Mouse (Mus musculus) midbrain, embryonic 13.5 days (tissue): Measurements from ENCODE around the gene Alkbh1. TPM values are rescaled to one million over a fixed set of nuclear protein-coding genes. Genes with fewer than 3 reads are reported as not detected.
"Not testable (repeated sequence)": the region's sequence is repeated elsewhere in the genome, so short reads cannot be mapped to it uniquely, and the experiment has no call there.

Experiments
- ATAC-seq: fragments of 200-750 bp; cut with Nextera tagmentation; 2 replicates; pipeline ENCODE4 v1.8.0; 2017; ENCODE audit warnings: mild to moderate bottlenecking, moderate TSS enrichment, moderate library complexity
- H3K27ac ChIP-seq: fragments of 300-500 bp; sonication (generic); 2 replicates; pipeline ENCODE4 v1.5.1; 2015; ENCODE audit warnings: inconsistent platforms, mild to moderate bottlenecking, moderate library complexity
- H3K27me3 ChIP-seq: fragments of 300-500 bp; sonication (generic); 2 replicates; pipeline ENCODE4 v1.6.1; 2015; ENCODE audit warnings: mild to moderate bottlenecking, inconsistent platforms
- H3K36me3 ChIP-seq: fragments of 300-500 bp; sonication (generic); 2 replicates; pipeline ENCODE4 v1.6.1; 2015; ENCODE audit warnings: mild to moderate bottlenecking, inconsistent platforms
- H3K4me1 ChIP-seq: fragments of 300-500 bp; sonication (generic); replicated peaks from 2 replicates; pipeline ENCODE4 v1.6.1; 2015; ENCODE audit warnings: inconsistent platforms
- H3K4me2 ChIP-seq: fragments of 300-500 bp; sonication (generic); replicated peaks from 2 replicates; pipeline ENCODE4 v1.6.1; 2015; ENCODE audit warnings: moderate library complexity, mild to moderate bottlenecking, inconsistent platforms
- H3K4me3 ChIP-seq: fragments of 300-500 bp; sonication (generic); replicated peaks from 2 replicates; pipeline ENCODE4 v1.5.1; 2015; ENCODE audit warnings: mild to moderate bottlenecking, inconsistent platforms
- H3K9ac ChIP-seq: fragments of 300-500 bp; sonication (generic); replicated peaks from 2 replicates; pipeline ENCODE4 v1.6.1; 2015; ENCODE audit warnings: mild to moderate bottlenecking, inconsistent platforms
- H3K9me3 ChIP-seq: fragments of 300-500 bp; sonication (generic); 2 replicates; pipeline ENCODE4 v1.6.1; 2016; ENCODE audit warnings: mild to moderate bottlenecking, inconsistent platforms
- WGBS: fragments of 180-500 bp; shearing (Covaris S2); methylation state at CpG from one replicate; pipeline ENCODE4 v1.1.7; 2015; 5-methylcytosine and 5-hydroxymethylcytosine counted together
- polyA plus RNA-seq: library from polyadenylated mRNA; unstranded; fragments of >200 nt; fragmentation: Nextera tagmentation; extraction: Ambion mirVana; gene quantifications from 2 replicates; pipeline ENCODE4 v1.2.1, GENCODE M21; 2015

Alkbh1 gene
- 45.3 and 50.1 TPM in 2 replicates for polyA plus RNA-seq

DNA sequence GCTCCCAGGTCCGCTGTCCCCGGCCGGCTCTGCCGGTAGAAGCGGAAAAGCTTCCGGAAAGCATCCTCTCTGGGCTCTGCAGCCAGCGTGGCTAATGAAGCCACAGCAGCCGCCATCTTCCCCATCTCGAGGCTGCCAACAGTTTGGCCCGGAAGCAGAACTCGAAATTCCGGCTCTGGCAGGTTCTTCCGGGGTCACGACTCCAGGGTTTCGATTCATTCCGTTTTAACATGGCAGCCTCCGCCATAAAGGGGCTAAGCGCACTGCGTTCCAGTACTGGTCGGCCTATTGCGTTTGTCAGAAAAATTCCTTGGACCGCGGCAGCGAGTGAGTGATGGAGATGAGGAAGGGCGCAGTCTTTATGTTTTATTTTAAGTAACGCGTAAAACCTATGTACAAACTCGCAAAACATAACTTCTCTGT, at the start of gene Alkbh1, which contains the start of gene Slirp:
TSS of gene Alkbh1 (minus strand) at position 318 of the 423 bp plus-strand sequence.
TSS of gene Slirp (plus strand) at position 197 of the 423 bp plus-strand sequence.
- H3K27me3 ChIP-seq, result no peaks in the 10 kb centered on the region
- peak; percentile 97 for ATAC-seq
- peaks cover 54% of the 10 kb centered on the region for H3K36me3 ChIP-seq
- peak within 1 kb of the TSS; percentile 94 for H3K9ac ChIP-seq
- WGBS, result under 1% methylated on average over 28 of the region's 28 CpGs
- peaks cover 27% of the 10 kb centered on the region for H3K4me1 ChIP-seq
- peak within 1 kb of the TSS; percentile 99 for H3K4me3 ChIP-seq
- peak within 1 kb of the TSS; percentile 87 for H3K27ac ChIP-seq
- H3K9me3 ChIP-seq, result no peaks in the 10 kb centered on the region
- peak within 1 kb of the TSS; percentile 95 for H3K4me2 ChIP-seq

DNA sequence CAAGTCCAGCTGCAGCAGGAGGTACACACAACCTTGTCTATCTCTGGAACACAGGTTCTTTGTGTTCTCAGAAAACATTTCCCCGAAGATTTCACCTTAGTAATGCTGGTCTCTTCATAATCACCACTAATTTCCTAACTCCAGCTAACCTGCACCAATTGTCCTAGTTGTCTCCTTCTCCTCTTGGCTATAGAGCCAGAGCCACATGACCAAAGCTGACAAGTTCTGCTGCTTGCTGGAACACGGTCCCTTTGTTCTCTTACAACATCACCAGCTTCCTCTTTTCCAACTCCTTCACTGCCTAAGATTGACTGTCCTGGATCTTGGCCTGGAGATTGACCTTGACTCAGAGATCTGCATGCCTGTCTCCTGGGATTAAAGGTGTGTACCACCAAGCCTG, 44.9 kb upstream of the Alkbh1 start:
- not testable (repeated sequence) for H3K4me2 ChIP-seq, H3K9ac ChIP-seq, H3K9me3 ChIP-seq, H3K4me1 ChIP-seq, H3K27ac ChIP-seq, H3K36me3 ChIP-seq, H3K27me3 ChIP-seq, ATAC-seq, H3K4me3 ChIP-seq
- WGBS, result 75% methylated on average over 2 of the region's 2 CpGs

DNA sequence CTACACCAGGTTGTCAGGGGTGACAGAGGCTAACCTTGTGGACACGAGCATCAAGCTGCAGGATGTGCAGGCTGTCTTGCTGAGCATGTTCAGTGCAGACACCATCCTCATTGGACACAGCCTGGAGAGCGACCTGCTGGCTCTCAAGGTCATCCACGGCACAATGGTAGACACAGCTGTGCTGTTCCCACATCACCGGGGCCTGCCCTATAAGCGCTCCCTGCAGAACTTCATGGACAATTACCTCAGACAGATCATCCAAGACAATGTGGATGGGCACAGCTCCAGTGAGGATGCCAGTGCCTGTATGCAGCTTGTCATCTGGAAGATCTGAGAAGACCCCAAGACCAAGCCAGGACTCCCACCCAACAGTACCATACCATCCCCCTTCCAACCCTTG, 38.7 kb upstream of the Alkbh1 start:
- ATAC-seq, H3K4me3 ChIP-seq, H3K27me3 ChIP-seq, H3K9me3 ChIP-seq, H3K27ac ChIP-seq, H3K4me2 ChIP-seq, H3K36me3 ChIP-seq, H3K4me1 ChIP-seq, H3K9ac ChIP-seq: not testable (repeated sequence)
- 90% methylated on average over 5 of the region's 5 CpGs for WGBS

DNA sequence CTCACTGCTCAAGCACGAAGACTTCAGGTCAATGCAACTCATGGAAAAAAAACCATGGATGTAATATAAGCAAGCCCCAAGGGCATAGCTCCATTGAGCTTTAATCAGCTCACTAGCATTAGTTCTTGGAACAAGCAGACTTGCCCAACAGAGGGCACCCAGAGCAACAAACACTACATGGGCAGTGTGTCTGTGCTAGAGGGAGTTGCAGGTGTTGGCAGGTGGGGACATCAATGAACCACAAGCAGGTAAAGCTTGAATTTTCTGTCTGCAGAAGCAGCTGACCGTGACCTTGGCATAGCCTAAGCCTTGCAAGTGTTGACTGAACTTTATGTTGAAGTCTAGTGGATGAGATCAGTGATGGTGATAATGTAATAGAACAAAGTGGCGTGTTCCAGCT, 30.9 kb upstream of the Alkbh1 start:
- Histone ChIP-seq H3K27ac (no peak overlapping the region), H3K36me3 (no peaks in the 10 kb centered on the region), H3K4me2 (no peak overlapping the region), H3K27me3 (no peaks in the 10 kb centered on the region), H3K9me3 (no peaks in the 10 kb centered on the region), H3K4me1 (peaks cover 17% of the 10 kb centered on the region), H3K9ac (no peak overlapping the region), H3K4me3 (no peak overlapping the region)
- ATAC-seq, result no peak
- WGBS, result 89% methylated on average over 3 of the region's 3 CpGs

DNA sequence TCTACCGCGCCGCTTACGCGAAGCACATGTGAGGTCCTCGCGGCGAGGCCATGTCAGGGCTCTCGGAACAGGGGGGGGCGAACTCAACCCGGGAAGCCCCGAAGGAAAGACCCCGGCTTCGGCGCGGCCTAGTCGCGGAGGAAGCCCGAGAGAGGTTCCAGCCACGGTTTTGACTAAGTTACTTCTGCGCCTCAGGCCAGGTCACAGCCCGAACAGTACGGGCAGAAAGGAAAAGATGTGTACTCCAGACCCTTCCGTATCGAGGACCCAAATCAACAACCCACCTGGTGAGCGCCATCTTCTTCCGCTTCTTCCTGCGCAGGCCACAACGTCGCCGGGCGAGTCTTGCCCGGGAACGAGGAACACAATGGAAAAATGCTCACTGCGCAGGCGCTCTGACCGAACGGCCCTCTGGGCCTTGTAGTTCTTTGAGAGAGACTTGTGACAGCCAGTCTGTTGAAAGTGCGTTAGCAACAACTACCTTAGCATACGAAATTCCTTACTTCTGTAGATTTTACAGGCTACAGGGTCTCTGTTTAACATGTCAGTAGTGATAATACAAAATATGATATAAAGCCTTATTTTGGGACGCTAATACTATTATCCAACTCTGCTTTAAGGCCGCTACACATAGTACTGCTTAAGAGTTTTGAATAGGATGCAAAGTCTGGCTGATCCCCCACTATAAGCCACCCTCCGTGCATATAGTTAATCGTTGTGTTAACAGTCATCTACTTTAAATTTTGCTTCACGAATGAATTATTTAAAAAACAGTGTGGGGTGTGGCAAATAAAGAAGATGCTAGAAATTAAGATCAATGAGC, 28.4 kb upstream of the Alkbh1 start, which contains the start of gene Snw1:
TSS of gene Snw1 (minus strand) at position 311 of the 823 bp plus-strand sequence.
- H3K9me3 ChIP-seq, result no peaks in the 10 kb centered on the region
- WGBS, result 3% methylated on average over 45 of the region's 45 CpGs
- peaks cover 13% of the 10 kb centered on the region for H3K36me3 ChIP-seq
- peak; percentile 97 for ATAC-seq
- peak within 1 kb of the TSS; percentile 72 for H3K4me2 ChIP-seq
- peak within 1 kb of the TSS; percentile 87 for H3K27ac ChIP-seq
- peaks cover 20% of the 10 kb centered on the region for H3K4me1 ChIP-seq
- H3K4me3 ChIP-seq, result peak within 1 kb of the TSS; percentile 85
- peak within 1 kb of the TSS; percentile 88 for H3K9ac ChIP-seq
- no peaks in the 10 kb centered on the region for H3K27me3 ChIP-seq

DNA sequence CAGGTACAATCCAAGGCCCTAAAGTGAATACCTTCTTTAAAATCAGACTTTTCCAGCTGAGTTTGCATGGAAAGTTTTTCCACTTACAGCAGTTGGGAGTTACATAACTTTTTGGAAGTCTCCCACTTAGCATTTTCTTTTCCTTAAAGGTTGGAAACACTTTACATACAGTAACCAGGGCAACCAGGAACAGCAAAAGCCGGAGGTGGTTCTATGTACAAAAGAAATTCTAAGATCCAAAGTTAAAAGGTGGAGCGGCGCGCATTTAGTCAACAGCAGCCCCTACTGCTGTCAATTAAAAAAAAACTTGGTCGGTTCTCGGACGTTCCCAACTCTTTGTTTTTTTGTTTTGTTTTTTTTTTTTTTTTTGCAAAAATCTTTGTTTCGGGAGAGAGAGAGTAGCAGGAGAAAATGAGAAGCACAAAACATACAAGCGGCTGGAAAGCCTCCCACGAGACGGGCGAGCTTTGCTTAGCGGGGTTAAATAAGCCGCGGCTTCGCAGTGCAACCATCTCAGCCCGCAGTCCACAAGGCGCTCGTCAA, 27.7 kb upstream of the Alkbh1 start:
- H3K9ac ChIP-seq, result peak overlapping the region; percentile 88
- no peaks in the 10 kb centered on the region for H3K9me3 ChIP-seq
- no peaks in the 10 kb centered on the region for H3K27me3 ChIP-seq
- no peak for ATAC-seq
- peak overlapping the region; percentile 85 for H3K4me3 ChIP-seq
- peak overlapping the region; percentile 72 for H3K4me2 ChIP-seq
- under 1% methylated on average over 19 of the region's 19 CpGs for WGBS
- H3K27ac ChIP-seq, result peak overlapping the region; percentile 87
- peaks cover 24% of the 10 kb centered on the region for H3K4me1 ChIP-seq
- H3K36me3 ChIP-seq, result peaks cover 20% of the 10 kb centered on the region

DNA sequence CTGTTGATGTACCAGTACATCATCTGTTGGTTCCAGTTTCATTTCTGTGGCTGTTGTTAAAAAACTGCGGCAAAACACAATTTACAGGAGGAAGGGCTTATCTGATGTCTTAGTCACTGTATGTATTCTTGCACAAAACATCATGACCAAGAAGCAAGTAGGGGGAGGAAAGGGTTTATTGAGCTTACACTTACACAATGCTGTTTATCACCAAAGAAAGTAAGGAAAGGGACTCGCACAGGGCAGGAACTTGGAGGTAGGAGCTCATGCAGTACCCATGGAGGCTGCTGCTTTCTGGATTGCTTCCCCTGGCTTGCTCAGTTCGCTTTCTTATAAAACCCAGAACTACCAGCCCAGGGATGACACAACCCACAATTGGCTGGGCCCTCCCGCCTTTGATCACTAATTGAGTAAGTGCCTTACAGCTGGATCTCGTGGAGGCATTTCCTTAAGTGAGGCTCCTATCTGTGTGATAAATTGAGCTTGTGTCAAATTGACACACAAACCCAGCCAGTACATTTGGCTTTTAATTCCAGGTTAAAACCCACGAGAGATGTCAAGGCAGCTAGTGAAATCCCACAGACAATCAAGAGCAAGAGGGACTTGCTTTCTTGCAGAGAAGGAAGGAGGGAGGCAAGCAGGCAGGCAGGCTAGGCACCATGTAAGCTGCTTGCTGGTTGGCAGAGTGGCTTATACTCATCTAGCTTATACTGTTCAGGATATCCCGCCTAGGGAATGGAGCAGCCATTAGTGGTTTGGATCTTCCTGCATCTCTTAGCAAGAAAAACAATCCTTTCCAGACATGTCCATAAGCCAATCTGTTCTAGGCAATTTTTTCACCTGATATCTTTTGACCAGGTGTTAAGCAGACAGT, 26.7 kb upstream of the Alkbh1 start:
- Histone ChIP-seq H3K4me3 (peak overlapping the region; percentile 85), H3K9me3 (no peaks in the 10 kb centered on the region), H3K4me1 (peaks cover 30% of the 10 kb centered on the region), H3K27me3 (no peaks in the 10 kb centered on the region), H3K4me2 (peak overlapping the region; percentile 72), H3K9ac (peak overlapping the region; percentile 88), H3K27ac (no peak overlapping the region), H3K36me3 (peaks cover 24% of the 10 kb centered on the region)
- 84% methylated on average over 7 of the region's 7 CpGs for WGBS
- no peak for ATAC-seq

DNA sequence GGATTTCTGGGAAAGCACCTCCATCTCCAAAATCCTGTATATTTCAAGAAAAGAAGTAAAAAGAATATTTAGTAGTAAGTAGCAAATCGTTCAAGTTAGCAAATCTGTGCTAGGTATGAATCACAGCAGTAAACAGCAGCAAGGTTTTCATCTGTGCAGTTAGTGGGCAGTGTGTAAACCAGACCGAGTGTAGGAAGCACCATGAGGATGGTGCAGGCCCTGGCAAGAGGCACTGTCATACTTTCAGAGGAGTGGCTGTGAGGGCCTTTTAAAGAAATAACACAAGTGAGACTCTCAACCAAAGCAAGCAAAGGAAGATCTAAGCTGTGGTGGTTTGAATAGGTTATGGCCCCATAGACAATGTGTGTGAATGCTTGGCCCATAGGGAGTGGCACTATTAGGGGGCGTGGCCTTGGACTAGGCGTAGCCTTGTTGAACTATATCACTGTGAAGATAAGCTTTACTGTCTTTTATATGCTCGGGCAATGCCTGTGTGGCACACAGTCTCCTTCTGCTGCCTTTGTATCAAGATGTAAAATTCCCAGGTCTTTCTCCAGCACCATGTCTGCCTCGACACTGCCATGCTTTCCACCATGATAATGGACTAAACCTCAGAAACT, 21.0 kb upstream of the Alkbh1 start:
- Histone ChIP-seq H3K27ac (no peak overlapping the region), H3K9ac (no peak overlapping the region), H3K36me3 (peaks cover 73% of the 10 kb centered on the region), H3K9me3 (no peaks in the 10 kb centered on the region), H3K27me3 (no peaks in the 10 kb centered on the region), H3K4me1 (peaks cover 13% of the 10 kb centered on the region), H3K4me3 (no peak overlapping the region), H3K4me2 (no peak overlapping the region)
- WGBS, result 94% methylated on average over 6 of the region's 6 CpGs
- ATAC-seq, result no peak

DNA sequence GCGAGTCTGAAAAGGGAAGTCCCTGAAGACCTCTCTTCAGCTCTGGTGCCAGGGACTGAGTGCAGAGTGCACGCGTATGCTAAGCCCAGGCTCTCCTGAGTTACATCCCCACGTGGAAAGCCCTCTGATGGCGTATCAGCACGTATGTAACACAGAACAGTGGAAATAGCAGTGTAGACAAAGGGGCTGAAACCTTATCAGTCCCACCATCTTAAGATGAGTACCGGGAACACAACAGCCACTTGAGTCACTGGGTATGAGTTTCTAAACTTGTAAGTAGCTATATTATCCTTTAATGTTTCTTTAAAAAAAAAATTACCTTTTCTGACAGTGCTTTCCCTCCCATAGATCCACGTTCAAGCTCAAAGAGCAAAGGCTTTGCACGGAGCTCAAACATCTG, 5.6 kb upstream of the Alkbh1 start:
- Histone ChIP-seq H3K9me3 (no peaks in the 10 kb centered on the region), H3K4me3 (no peak overlapping the region), H3K27ac (no peak overlapping the region), H3K36me3 (peaks cover 83% of the 10 kb centered on the region), H3K4me1 (peaks cover 9% of the 10 kb centered on the region), H3K4me2 (no peak overlapping the region), H3K27me3 (no peaks in the 10 kb centered on the region), H3K9ac (no peak overlapping the region)
- WGBS, result 94% methylated on average over 9 of the region's 9 CpGs
- ATAC-seq, result no peak

DNA sequence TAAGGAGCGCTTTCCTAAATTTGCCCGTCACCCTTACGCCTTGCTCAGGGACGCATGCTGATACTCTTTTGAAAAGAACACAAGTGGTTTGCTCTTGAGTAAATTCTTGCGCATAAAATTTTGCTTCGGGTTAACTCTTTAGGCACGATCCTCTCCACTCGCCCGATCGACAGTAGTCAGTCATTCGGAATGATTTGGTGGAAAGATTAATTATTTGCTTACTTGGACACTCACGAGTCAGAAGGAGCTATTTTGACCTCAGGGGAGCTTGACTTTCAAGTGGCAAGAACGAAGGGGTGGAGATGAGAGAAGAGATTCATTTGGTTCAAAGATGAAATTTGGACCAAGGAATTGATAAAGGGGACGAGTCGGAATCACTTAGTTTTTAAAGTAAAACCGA, 394 bp upstream of the Alkbh1 start:
- Histone ChIP-seq H3K27me3 (no peaks in the 10 kb centered on the region), H3K4me1 (peaks cover 27% of the 10 kb centered on the region), H3K9ac (peak overlapping the region; percentile 94; the same call in 1 of the 2 replicates), H3K4me2 (peak overlapping the region; percentile 95), H3K27ac (no peak overlapping the region), H3K9me3 (no peaks in the 10 kb centered on the region), H3K4me3 (peak overlapping the region; percentile 99), H3K36me3 (peaks cover 52% of the 10 kb centered on the region)
- WGBS, result 5% methylated on average over 16 of the region's 16 CpGs
- ATAC-seq, result peak; percentile 15; the same call in 1 of the 2 replicates

DNA sequence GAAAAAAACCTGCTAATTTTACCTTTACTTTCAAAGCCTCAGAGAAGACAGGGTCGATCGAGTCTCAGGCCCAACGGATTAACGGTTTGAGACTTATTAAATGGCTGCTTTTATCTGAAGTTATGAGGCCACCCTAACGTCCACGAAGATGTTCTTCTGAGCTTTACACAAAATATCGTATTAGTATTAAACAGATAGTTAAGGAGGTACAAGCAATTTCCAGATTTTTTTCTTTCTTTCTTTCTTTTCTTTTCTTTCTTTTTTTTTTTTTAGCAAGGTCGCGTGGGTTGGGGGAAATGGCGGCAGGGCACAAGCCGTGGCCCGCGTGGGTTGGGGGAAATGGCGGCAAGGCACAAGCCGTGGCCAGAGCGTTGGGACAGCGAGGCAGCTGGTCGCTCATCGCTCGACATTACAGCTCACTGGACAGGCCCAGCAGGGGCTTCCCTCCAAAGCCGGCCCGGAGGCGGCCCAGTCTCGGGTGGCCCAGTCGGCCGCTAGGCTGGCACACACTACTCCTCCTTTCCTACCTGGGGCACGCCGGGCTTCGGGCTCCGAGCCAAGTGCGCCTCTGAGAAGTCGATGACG, 610 bp downstream of the Alkbh1 start:
- Histone ChIP-seq H3K27me3 (no peaks in the 10 kb centered on the region), H3K9me3 (no peaks in the 10 kb centered on the region), H3K9ac (peak overlapping the region; percentile 94), H3K4me3 (peak overlapping the region; percentile 99), H3K27ac (peak overlapping the region; percentile 87), H3K4me1 (peaks cover 27% of the 10 kb centered on the region), H3K36me3 (peaks cover 54% of the 10 kb centered on the region), H3K4me2 (peak overlapping the region; percentile 95)
- ATAC-seq, result peak; percentile 95
- under 1% methylated on average over 33 of the region's 33 CpGs for WGBS
